Mouse (Mus musculus) embryo, embryonic 11.5 days (tissue): ENCODE measurements around the gene Krt7.

ENCODE experiments used
- DNase-seq: peaks from one replicate; pipeline ENCODE4 v3.0.0-alpha.2; 2012; ENCODE audit warnings: low read depth, low spot score

Krt7 gene

DNA sequence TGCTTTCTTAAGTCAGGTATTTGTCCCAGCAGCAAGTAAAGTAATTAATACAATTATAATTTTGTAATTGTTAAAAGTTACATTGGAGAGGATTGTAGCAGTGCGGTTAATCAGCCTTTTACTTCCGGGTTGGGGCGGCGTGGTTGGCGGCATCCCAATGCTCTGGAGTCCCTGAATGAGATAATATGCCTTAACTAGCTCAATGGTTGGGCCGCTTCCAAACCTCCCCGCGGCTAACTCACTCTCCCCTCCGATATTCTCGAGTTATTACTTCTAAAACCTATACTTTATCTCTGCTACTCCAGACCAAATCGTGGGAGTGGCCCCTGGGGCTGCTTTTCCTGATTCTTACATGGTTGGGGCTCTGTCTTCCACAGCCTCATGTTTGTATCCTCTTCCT, 35.7 kb downstream of the Krt7 start:
- no peak for DNase-seq

DNA sequence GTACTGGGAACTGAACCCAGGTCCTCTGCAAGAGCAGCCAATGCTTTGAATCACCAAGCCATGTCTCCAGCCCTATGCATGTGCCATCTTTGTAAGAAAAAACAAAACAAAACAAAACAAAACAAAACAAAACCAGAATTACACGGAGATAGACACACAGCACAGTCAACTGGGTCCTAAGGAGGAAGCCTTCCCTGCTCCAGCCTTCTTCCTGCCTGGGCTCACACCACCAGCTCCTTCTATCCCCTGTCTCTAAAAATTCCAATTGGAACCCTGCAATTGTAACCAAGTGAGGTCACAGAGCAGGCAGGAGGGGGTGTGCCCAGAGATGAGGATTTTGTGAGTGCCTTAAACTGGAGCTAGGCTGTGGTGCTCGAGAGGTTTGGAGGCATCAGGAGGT, 36.6 kb downstream of the Krt7 start, which contains the start of gene Krt88:
TSS of gene Krt88 (plus strand) at position 301 of the 400 bp plus-strand sequence.
- no peak for DNase-seq

- DNase-seq = peak; percentile 57
Measured at GRCm38 (mm10) chr15:101453093-101453736, 42.4 kb downstream of the Krt7 start.

DNA sequence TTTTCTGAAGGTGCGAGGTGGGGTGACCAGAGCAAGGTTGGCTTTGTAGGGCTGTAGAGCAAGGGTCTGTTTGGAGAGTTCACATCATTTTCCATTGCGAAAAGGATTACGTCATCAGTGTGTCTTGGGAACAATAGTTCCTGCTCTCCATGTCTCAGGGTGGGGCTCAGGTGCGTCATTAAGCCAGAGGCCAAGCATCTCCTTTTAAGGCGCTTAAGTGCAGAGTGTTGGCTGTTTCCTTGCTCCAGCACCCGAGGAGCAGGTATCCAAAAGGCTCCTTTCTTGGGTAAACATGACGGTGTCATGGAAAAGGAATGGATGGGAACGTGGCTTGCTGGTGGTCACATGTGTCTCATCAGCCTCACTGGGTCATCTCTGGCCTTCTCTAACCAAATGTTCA, 43.9 kb downstream of the Krt7 start:
- DNase-seq = no peak

DNA sequence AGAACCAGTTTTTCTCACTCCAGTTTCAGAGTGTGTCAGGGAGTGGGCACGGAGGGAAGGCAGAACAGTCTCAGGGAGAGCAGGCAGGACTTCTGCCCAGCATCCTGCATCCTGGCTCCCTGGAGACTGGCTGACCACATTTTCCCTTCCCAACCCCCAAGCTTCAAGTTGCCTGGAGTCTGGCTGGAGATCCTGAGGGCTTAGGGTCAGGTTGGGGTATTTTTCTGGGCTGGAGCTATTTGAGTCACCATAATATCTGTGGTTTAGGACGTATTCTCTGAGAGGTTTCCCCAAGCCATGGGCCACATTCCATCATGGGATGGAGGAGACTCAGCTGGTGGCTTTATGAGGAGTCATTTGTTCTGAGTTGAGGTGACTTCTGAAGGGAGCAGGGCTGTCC, 44.4 kb downstream of the Krt7 start:
- DNase-seq = no peak

- no peak for DNase-seq
Measured at GRCm38 (mm10) chr15:101455891-101456290, 45.0 kb downstream of the Krt7 start.

DNA sequence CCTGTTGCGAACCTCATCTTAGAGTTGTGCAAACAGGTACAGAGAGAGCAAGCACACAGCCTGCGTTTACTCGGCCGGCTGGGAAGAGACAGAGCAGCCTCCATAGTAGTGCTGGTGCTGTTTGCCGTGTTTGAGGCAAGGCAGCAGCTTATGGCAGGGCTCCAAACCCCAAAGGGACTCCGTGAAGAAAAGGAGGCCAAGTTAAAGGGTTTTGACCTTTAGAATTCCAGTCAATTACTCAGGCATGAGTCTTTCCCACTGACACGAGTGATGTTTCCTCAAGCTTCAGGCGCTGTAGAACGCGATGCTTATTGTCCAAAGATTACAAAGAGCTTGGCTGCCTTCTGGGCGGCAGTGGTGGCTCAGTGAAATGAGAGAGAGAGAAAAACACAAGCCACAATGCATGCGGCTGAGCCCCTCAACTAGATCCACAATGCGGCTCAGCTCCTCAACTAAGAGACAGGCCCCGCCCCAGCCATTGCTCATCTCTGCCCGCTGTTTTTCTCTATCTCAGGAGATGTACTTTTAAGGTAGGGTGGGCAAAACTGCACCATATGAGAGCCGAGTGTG, 47.6 kb downstream of the Krt7 start:
- no peak for DNase-seq

- DNase-seq = no peak
Measured at GRCm38 (mm10) chr15:101459283-101459682, 48.4 kb downstream of the Krt7 start.

- no peak for DNase-seq
Measured at GRCm38 (mm10) chr15:101463651-101464050, 52.8 kb downstream of the Krt7 start, which contains the start of gene Krt81. Gene Krt81, minus strand, starts transcription at chr15:101463751.

DNA sequence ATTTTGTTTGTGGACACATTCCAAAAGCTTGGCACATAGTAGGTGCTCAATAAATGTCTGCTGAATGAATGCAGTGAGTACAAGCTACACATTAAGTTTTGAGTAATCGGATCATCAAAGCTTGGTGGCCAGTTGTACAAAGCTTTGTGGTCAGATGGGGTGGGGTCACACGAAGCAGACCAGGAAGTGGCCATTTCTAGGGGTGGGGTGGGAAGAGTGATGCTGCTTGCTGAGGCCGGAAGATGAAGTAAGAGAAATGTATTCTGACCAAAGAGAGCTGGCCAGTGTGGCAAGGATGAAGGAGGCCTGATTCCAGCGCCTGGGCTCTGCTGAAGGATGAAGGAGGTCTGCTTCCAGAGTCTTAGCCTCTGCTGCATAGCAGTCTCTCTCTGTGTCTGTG, 58.2 kb downstream of the Krt7 start:
- no peak for DNase-seq

DNA sequence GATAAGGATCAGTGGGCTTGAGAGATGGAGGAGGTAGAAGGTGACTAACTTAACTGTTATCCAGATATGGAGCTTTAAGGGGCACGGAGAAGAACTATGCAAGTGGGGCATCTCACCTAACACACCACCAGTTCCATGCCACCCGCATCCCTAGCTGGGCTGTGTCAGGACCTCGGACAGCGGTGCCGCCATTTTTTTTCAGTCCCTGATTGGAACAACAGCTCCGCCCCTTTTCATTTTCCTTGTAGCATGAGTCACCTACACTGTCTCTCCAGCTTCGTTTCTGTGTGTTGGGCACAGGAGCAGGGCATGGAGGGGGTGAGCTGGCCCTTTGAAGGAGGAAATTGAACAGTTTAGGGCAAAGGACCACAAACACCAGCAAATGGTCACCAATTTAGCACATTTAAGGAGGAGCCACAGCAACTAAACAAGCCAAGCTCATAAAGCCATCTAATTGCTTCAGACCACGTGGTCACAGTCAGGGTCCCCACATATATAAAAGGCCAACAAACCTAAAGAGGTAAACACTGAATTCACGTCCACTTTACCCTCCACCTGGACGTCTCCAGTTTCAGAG, 62.2 kb downstream of the Krt7 start, which contains the start of gene Krt86:
TSS of gene Krt86 (plus strand) at position 527 of the 577 bp plus-strand sequence.
- DNase-seq = peak; percentile 41

- DNase-seq = peak; percentile 22
Measured at GRCm38 (mm10) chr15:101479007-101479665, 68.3 kb downstream of the Krt7 start.

- no peak for DNase-seq
Measured at GRCm38 (mm10) chr15:101479666-101480060, 68.8 kb downstream of the Krt7 start.
